Mouse (Mus musculus): ENCODE data around the gene Spem1. TPM values are rescaled to one million over a fixed set of nuclear protein-coding genes. Genes with fewer than 3 reads are reported as not detected.
A peak's percentile ranks its signal among the peaks of the same experiment; 100 is the strongest.

Spem1 gene
- polyA plus RNA-seq, 1 experiment: 1.4 TPM

DNA sequence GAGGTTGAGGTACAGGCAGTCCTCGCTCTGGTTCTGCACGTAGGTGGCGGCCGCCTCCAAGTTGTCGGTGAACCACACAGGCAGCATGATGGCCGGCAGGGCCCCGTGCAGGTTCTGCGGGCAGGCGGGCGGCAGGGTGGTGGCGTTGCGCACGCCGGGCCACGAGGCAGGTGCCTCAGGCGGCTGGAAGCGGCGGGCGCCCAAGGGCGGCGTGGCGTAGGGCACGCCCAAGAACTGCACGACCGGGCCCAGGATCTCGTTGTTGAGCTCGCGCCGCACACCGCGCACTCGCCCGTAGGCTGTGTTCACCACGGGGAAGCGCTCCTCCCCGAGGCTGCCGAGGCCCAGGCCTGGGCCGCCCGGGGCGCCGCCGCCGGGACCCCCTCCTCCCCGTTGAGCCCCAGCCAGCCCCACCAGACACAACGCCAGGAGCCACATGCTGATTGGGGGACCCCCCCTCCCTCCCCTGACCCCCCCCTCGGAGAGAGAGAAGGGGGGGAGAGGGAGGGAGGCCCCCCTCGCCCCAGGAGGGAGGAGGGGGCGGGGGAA lies 12.1 kb upstream of the Spem1 start:
- Histone ChIP-seq H3K4me3 (replicated peaks; ENCODE audit: insufficient read depth, low read depth, low read length) (peak overlapping the region; percentile 6), H3K27me3 (ENCODE audit: control insufficient read depth, insufficient read depth, low read length) (no peaks in the 10 kb centered on the region), H3K27ac (ENCODE audit: insufficient read depth, low read length) (no peak overlapping the region), H3K4me1 (ENCODE audit: control insufficient read depth, insufficient read depth, low read length) (peaks cover 5% of the 10 kb centered on the region; the same call in 1 of the 2 replicates)
- DNase-seq: peak; percentile 37 to 57
- WGBS: 13% methylated on average over 45 of the region's 48 CpGs
- TF ChIP-seq CTCF (IDR thresholded peaks at IDR 0.05; ENCODE audit: borderline replicate concordance, insufficient read depth, low read depth, low read length) (no peak), POLR2A (IDR thresholded peaks at IDR 0.05; ENCODE audit: borderline replicate concordance, insufficient read depth, low read length) (no peak)

DNA sequence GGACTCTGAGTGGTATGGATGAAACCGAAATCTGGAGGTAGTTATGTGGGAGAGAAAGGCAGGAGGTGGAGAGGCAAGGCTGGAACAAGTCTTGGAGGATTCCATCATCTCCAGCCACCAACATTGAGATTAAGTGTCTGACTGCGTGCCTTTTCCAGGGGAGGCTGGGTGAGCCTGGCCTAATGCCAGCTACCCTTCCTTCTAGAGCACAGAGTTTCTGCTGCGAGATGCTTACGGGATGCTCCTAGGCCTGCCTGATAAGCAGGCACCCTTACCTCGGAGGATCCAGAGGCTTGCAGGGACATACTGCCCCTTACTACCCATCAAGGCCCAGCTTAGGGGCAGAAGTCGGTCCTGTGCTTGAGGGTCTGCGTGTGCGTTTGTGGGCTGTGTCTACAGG lies 11.6 kb upstream of the Spem1 start:
- no peak overlapping the region for H3K4me3 ChIP-seq (replicated peaks; ENCODE audit: insufficient read depth, low read depth, low read length)
- no peak for DNase-seq
- WGBS: 58% methylated on average over 8 of the region's 8 CpGs
- H3K27ac ChIP-seq (ENCODE audit: insufficient read depth, low read length): no peak overlapping the region
- TF ChIP-seq POLR2A (IDR thresholded peaks at IDR 0.05; ENCODE audit: borderline replicate concordance, insufficient read depth, low read length): no peak
- TF ChIP-seq CTCF (IDR thresholded peaks at IDR 0.05; ENCODE audit: borderline replicate concordance, insufficient read depth, low read depth, low read length): no peak
- H3K4me1 ChIP-seq (ENCODE audit: control insufficient read depth, insufficient read depth, low read length): peaks cover 5% of the 10 kb centered on the region; the same call in 1 of the 2 replicates
- H3K27me3 ChIP-seq (ENCODE audit: control insufficient read depth, insufficient read depth, low read length): no peaks in the 10 kb centered on the region

DNA sequence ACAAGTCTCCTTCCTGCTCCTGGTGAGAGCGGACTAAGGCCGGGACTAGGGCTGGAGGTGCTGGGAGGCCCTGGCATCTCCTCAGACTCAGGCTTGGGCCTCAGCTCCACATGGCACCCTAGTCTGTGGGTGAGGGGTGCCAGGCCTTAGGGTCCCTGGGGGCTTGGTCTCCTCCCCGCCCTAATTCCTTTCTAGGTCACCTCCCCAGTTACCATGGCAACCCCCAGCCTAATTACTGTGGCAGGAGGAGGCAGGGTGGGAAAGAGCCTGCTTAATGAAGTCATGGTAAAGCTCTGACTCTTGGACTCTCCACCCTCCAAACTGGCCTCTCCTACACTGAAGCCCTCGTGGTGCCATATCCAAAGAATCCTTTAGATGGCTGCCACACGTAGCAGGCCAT lies 6.9 kb upstream of the Spem1 start:
- TF ChIP-seq POLR2A (IDR thresholded peaks at IDR 0.05; ENCODE audit: borderline replicate concordance, insufficient read depth, low read length): no peak
- no peak overlapping the region for H3K27ac ChIP-seq (ENCODE audit: insufficient read depth, low read length)
- H3K27me3 ChIP-seq (ENCODE audit: control insufficient read depth, insufficient read depth, low read length): no peaks in the 10 kb centered on the region
- DNase-seq: no peak
- peaks cover 12% of the 10 kb centered on the region for H3K4me1 ChIP-seq (ENCODE audit: control insufficient read depth, insufficient read depth, low read length)
- no peak overlapping the region for H3K4me3 ChIP-seq (replicated peaks; ENCODE audit: insufficient read depth, low read depth, low read length)
- 47% methylated on average over 5 of the region's 5 CpGs for WGBS

DNA sequence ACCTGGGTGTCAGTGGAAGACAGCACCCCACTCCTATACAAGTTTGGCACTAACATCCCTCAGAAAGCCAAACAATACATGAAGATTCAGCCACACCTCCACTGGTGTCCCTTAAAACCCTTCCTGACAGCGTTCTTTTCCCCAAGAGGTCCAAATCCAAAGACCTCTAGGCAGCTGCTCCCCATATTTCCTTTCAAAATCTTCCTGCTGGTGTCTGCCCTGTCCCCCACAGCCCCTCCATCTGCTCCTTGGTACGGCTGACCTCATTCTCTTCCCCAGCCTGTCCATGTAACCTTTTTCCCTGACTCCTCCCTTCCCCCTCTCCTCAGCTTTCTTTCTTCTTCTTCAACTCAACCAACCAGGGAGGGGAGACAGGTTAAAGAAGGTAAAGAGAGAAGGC lies 1.5 kb upstream of the Spem1 start:
- Histone ChIP-seq H3K4me3 (replicated peaks; ENCODE audit: insufficient read depth, low read depth, low read length) (no peak overlapping the region), H3K4me1 (ENCODE audit: control insufficient read depth, insufficient read depth, low read length) (peaks cover 15% of the 10 kb centered on the region), H3K27me3 (ENCODE audit: control insufficient read depth, insufficient read depth, low read length) (no peaks in the 10 kb centered on the region), H3K27ac (ENCODE audit: insufficient read depth, low read length) (0 out of 2 replicates have a peak overlapping the region, but pooled peaks have one; percentile 32)
- TF ChIP-seq CTCF (IDR thresholded peaks at IDR 0.05; ENCODE audit: borderline replicate concordance, insufficient read depth, low read depth, low read length) (no peak), POLR2A (IDR thresholded peaks at IDR 0.05; ENCODE audit: borderline replicate concordance, insufficient read depth, low read length) (no peak; the same call in 1 of the 2 replicates)
- DNase-seq: peak in 1 of 2 experiments; percentile 48
- WGBS: 5% methylated on average over 2 of the region's 2 CpGs

- H3K27me3 ChIP-seq (ENCODE audit: control insufficient read depth, insufficient read depth, low read length): no peaks in the 10 kb centered on the region
- no peak for DNase-seq
- H3K27ac ChIP-seq (ENCODE audit: insufficient read depth, low read length): no peak overlapping the region
- H3K4me3 ChIP-seq (replicated peaks; ENCODE audit: insufficient read depth, low read depth, low read length): no peak overlapping the region
- WGBS: 90% methylated on average over 8 of the region's 8 CpGs
- peaks cover 8% of the 10 kb centered on the region for H3K4me1 ChIP-seq (ENCODE audit: control insufficient read depth, insufficient read depth, low read length)
- TF ChIP-seq CTCF (IDR thresholded peaks at IDR 0.05; ENCODE audit: borderline replicate concordance, insufficient read depth, low read depth, low read length): no peak
- no peak for TF ChIP-seq POLR2A (IDR thresholded peaks at IDR 0.05; ENCODE audit: borderline replicate concordance, insufficient read depth, low read length)
These were observed 3.1 kb downstream of the Spem1 start for GRCm38 (mm10) chr11:69818871-69819270.

DNA sequence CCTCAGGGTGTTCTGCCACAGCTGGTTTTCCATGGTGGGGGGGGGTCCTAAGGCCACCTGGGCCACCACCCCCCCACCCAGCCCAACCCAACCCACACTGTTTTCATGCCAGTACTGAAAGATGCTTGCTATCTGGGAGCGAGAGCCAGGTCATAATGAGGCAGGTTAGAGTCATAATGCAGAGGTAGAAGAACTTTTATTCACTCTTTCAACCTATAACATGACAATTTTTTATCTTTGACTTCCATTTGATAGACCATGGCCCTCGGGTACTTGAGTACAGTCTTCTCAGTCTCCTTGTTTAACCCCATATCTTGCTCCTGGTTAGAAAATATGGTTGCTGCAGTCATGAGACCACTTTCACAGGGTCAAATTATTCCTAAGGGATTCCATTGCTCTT lies 3.6 kb downstream of the Spem1 start, which contains the start of gene Spem2:
Gene Spem2 (minus strand): TSS at position 101 of the 400 bp plus-strand sequence.
- DNase-seq: no peak
- 71% methylated on average over 2 of the region's 2 CpGs for WGBS
- TF ChIP-seq CTCF (IDR thresholded peaks at IDR 0.05; ENCODE audit: borderline replicate concordance, insufficient read depth, low read depth, low read length) (no peak), POLR2A (IDR thresholded peaks at IDR 0.05; ENCODE audit: borderline replicate concordance, insufficient read depth, low read length) (no peak)
- Histone ChIP-seq H3K27me3 (ENCODE audit: control insufficient read depth, insufficient read depth, low read length) (no peaks in the 10 kb centered on the region), H3K4me1 (ENCODE audit: control insufficient read depth, insufficient read depth, low read length) (peaks cover 3% of the 10 kb centered on the region; the same call in 1 of the 2 replicates), H3K4me3 (replicated peaks; ENCODE audit: insufficient read depth, low read depth, low read length) (no peak within 1 kb of the TSS), H3K27ac (ENCODE audit: insufficient read depth, low read length) (no peak within 1 kb of the TSS)

DNA sequence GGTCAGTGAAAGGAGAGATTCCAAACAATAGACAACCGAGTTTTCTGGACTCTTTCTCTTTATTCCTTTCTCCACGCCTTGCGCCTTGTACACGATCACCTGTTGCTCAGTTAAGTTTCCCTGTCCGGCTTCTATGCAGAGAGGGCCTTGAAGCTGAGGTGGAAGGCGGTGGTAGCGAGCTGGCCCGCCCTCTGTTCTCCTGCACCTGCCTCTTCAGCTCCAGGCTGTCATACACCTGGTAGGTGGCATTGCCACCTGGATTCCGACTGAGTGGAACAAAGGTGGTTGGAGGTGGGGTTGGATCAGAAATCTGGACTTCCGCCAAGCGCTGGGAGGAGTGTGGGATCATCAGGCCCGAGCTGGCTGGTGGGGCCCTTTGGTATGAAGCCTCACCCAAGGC lies 5.5 kb downstream of the Spem1 start:
- no peak overlapping the region for H3K4me3 ChIP-seq (replicated peaks; ENCODE audit: insufficient read depth, low read depth, low read length)
- H3K27me3 ChIP-seq (ENCODE audit: control insufficient read depth, insufficient read depth, low read length): no peaks in the 10 kb centered on the region
- WGBS: 89% methylated on average over 12 of the region's 12 CpGs
- DNase-seq: no peak
- TF ChIP-seq POLR2A (IDR thresholded peaks at IDR 0.05; ENCODE audit: borderline replicate concordance, insufficient read depth, low read length): no peak
- TF ChIP-seq CTCF (IDR thresholded peaks at IDR 0.05; ENCODE audit: borderline replicate concordance, insufficient read depth, low read depth, low read length): no peak
- no peak overlapping the region for H3K27ac ChIP-seq (ENCODE audit: insufficient read depth, low read length)
- no peaks in the 10 kb centered on the region for H3K4me1 ChIP-seq (ENCODE audit: control insufficient read depth, insufficient read depth, low read length)

DNA sequence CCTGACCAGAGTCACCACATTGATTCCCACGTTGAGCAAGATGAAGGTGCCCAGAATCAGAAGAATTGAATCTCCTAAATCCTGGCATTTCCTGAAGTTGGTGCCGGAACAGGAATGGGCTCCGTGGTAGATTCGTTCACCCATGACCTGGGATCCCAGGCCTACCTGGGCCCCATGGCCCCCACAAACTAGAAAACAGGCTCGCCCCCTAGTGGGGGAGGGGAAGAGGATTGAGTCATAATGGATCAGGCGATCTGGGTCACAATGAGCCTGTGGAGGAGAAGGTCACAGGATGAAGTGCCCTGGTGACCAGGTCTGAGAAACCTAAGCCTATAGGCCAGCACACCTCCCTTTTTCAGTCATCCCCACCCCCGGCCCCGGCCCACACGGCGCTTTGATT lies 6.8 kb downstream of the Spem1 start, which contains the start of gene Gm39566:
Gene Gm39566 (minus strand): TSS at position 144 of the 400 bp plus-strand sequence.
- H3K27ac ChIP-seq (ENCODE audit: insufficient read depth, low read length): no peak within 1 kb of the TSS
- H3K4me3 ChIP-seq (replicated peaks; ENCODE audit: insufficient read depth, low read depth, low read length): no peak within 1 kb of the TSS
- no peaks in the 10 kb centered on the region for H3K4me1 ChIP-seq (ENCODE audit: control insufficient read depth, insufficient read depth, low read length)
- TF ChIP-seq CTCF (IDR thresholded peaks at IDR 0.05; ENCODE audit: borderline replicate concordance, insufficient read depth, low read depth, low read length) (no peak), POLR2A (IDR thresholded peaks at IDR 0.05; ENCODE audit: borderline replicate concordance, insufficient read depth, low read length) (no peak)
- H3K27me3 ChIP-seq (ENCODE audit: control insufficient read depth, insufficient read depth, low read length): no peaks in the 10 kb centered on the region
- WGBS: 63% methylated on average over 10 of the region's 10 CpGs
- no peak for DNase-seq
